Mouse (Mus musculus) liver, postnatal 0 days (tissue): ENCODE measurements at regions not wholly inside any gene's neighbourhood (a gene's known extent, or its start where the extent isn't known, plus 50 kb on each side); places are given as distances from the start of the nearest gene placed in this dataset.
A peak's percentile ranks its signal among the peaks of the same experiment; 100 is the strongest.

Source experiments
- ATAC-seq: fragments of 200-750 bp; cut with Nextera tagmentation; 2 replicates; pipeline ENCODE4 v1.8.0; 2017; ENCODE audit warnings: mild to moderate bottlenecking, moderate library complexity
- DNase-seq: peaks from one replicate; pipeline ENCODE4 v3.0.0-alpha.2; 2016
- H3K27ac ChIP-seq: fragments of 300-500 bp; sonication (generic); 2 replicates; pipeline ENCODE4 v1.5.1; 2014; ENCODE audit warnings: antibody characterized with exemption, moderate library complexity, mild to moderate bottlenecking, low read depth
- H3K27me3 ChIP-seq: fragments of 300-500 bp; sonication (generic); 2 replicates; pipeline ENCODE4 v1.6.1; 2014; ENCODE audit warnings: low read length, control low read depth, mixed read lengths; ENCODE audit not compliant: insufficient read depth
- H3K36me3 ChIP-seq: fragments of 300-500 bp; sonication (generic); replicated peaks from 2 replicates; pipeline ENCODE4 v1.6.1; 2014; ENCODE audit warnings: mild to moderate bottlenecking, control low read depth, low read length, moderate library complexity, mixed read lengths; ENCODE audit not compliant: insufficient read depth
- H3K4me1 ChIP-seq: fragments of 300-500 bp; sonication (generic); 2 replicates; pipeline ENCODE4 v1.6.1; 2014; ENCODE audit warnings: antibody characterized with exemption, mild to moderate bottlenecking, control low read depth; ENCODE audit not compliant: insufficient read depth
- H3K4me2 ChIP-seq: fragments of 300-500 bp; sonication (generic); 2 replicates; pipeline ENCODE4 v1.6.1; 2014; ENCODE audit warnings: low read depth, mild to moderate bottlenecking, low read length, moderate library complexity, mixed read lengths
- H3K4me3 ChIP-seq: fragments of 300-500 bp; sonication (generic); 2 replicates; pipeline ENCODE4 v1.5.1; 2014; ENCODE audit warnings: low read depth, low read length
- H3K9ac ChIP-seq: fragments of 300-500 bp; sonication (generic); replicated peaks from 2 replicates; pipeline ENCODE4 v1.6.1; 2014; ENCODE audit warnings: mild to moderate bottlenecking, moderate library complexity
- H3K9me3 ChIP-seq: fragments of 300-500 bp; sonication (generic); 2 replicates; pipeline ENCODE4 v1.6.1; 2016; ENCODE audit warnings: mild to moderate bottlenecking, control low read depth, low read length, mixed read lengths
- CTCF ChIP-seq: sonication (generic); IDR thresholded peaks from 2 replicates; pipeline ENCODE4 v1.5.1; 2016; ENCODE audit warnings: antibody characterized with exemption, low read depth
- EP300 ChIP-seq: IDR thresholded peaks from 2 replicates; pipeline ENCODE4 v1.6.1; 2016; ENCODE audit warnings: antibody characterized with exemption, low read depth, mild to moderate bottlenecking
- WGBS: fragments of 180-500 bp; shearing (Covaris S2); extraction: QIAGEN DNeasy Blood & Tissue Kit; methylation state at CpG from one replicate; pipeline ENCODE4 v1.1.7; 2014; ENCODE audit not compliant: insufficient replicate concordance; 5-methylcytosine and 5-hydroxymethylcytosine counted together

- ATAC-seq = peak; percentile 48
- peak; percentile 16 for DNase-seq
- no peak overlapping the region for H3K4me2 ChIP-seq
- no peaks in the 10 kb centered on the region for H3K36me3 ChIP-seq
- 0 out of 2 replicates have a peak overlapping the region, but pooled peaks have one; percentile 4 for H3K27ac ChIP-seq
- no peaks in the 10 kb centered on the region for H3K4me1 ChIP-seq
- peaks cover 7% of the 10 kb centered on the region; the same call in 1 of the 2 replicates for H3K27me3 ChIP-seq
- 43% methylated on average over 8 of the region's 10 CpGs for WGBS
- TF ChIP-seq EP300 = no peak
- TF ChIP-seq CTCF = no peak
- no peak overlapping the region for H3K4me3 ChIP-seq
- no peak overlapping the region for H3K9ac ChIP-seq
- no peaks in the 10 kb centered on the region for H3K9me3 ChIP-seq
Observed at GRCm38 (mm10) chrX:99291423-99291963, 155.6 kb downstream of the Efnb1 start.

- WGBS = 64% methylated on average over 4 of the region's 4 CpGs
- ATAC-seq = no peak
- no peak for TF ChIP-seq EP300
- no peak for TF ChIP-seq CTCF
- H3K27ac ChIP-seq = no peak overlapping the region
- H3K27me3 ChIP-seq = peaks cover 5% of the 10 kb centered on the region; the same call in 1 of the 2 replicates
- H3K9me3 ChIP-seq = no peaks in the 10 kb centered on the region
- H3K9ac ChIP-seq = no peak overlapping the region
- no peak for DNase-seq
- no peak overlapping the region for H3K4me3 ChIP-seq
- no peaks in the 10 kb centered on the region for H3K4me1 ChIP-seq
- H3K36me3 ChIP-seq = no peaks in the 10 kb centered on the region
- no peak overlapping the region for H3K4me2 ChIP-seq
Observed at GRCm38 (mm10) chrX:99287988-99288387, 152.1 kb downstream of the Efnb1 start.

GRCm38 (mm10) chrX:99286876-99287275, 150.9 kb downstream of the Efnb1 start:
- no peak for ATAC-seq
- H3K9ac ChIP-seq = no peak overlapping the region
- H3K4me1 ChIP-seq = no peaks in the 10 kb centered on the region
- no peak for TF ChIP-seq CTCF
- no peak for TF ChIP-seq EP300
- H3K36me3 ChIP-seq = no peaks in the 10 kb centered on the region
- H3K4me3 ChIP-seq = no peak overlapping the region
- no peaks in the 10 kb centered on the region for H3K9me3 ChIP-seq
- no peak overlapping the region for H3K27ac ChIP-seq
- H3K4me2 ChIP-seq = no peak overlapping the region
- WGBS = 56% methylated on average over 2 of the region's 2 CpGs
- no peak for DNase-seq
- peaks cover 4% of the 10 kb centered on the region; the same call in 1 of the 2 replicates for H3K27me3 ChIP-seq

- TF ChIP-seq EP300 (no peak), CTCF (no peak)
- 48% methylated on average over 9 of the region's 9 CpGs for WGBS
- peaks cover 4% of the 10 kb centered on the region; the same call in 1 of the 2 replicates for H3K27me3 ChIP-seq
- H3K4me1 ChIP-seq = no peaks in the 10 kb centered on the region
- H3K9ac ChIP-seq = no peak overlapping the region
- H3K9me3 ChIP-seq = no peaks in the 10 kb centered on the region
- no peak for ATAC-seq
- no peaks in the 10 kb centered on the region for H3K36me3 ChIP-seq
- no peak overlapping the region for H3K4me2 ChIP-seq
- DNase-seq = no peak
- no peak overlapping the region for H3K4me3 ChIP-seq
- no peak overlapping the region for H3K27ac ChIP-seq
Observed at GRCm38 (mm10) chrX:99285611-99286010, 149.7 kb downstream of the Efnb1 start.

GRCm38 (mm10) chrX:99280991-99281390, 145.1 kb downstream of the Efnb1 start:
- WGBS = 74% methylated on average over 5 of the region's 5 CpGs
- no peak overlapping the region for H3K9ac ChIP-seq
- DNase-seq = no peak

GRCm38 (mm10) chrX:99280543-99280942, 144.6 kb downstream of the Efnb1 start:
- TF ChIP-seq EP300 = no peak
- no peak for TF ChIP-seq CTCF
- H3K4me1 ChIP-seq = no peaks in the 10 kb centered on the region
- no peak overlapping the region for H3K4me3 ChIP-seq
- no peaks in the 10 kb centered on the region for H3K36me3 ChIP-seq
- no peak overlapping the region for H3K27ac ChIP-seq
- 61% methylated on average over 5 of the region's 5 CpGs for WGBS
- H3K9ac ChIP-seq = no peak overlapping the region
- H3K9me3 ChIP-seq = no peaks in the 10 kb centered on the region
- DNase-seq (no peak), ATAC-seq (no peak)
- H3K4me2 ChIP-seq = no peak overlapping the region
- H3K27me3 ChIP-seq = no peaks in the 10 kb centered on the region; the same call in 1 of the 2 replicates

More at GRCm38 (mm10) chrX:99280991-99281390, 145.1 kb downstream of the Efnb1 start:
- H3K27me3 ChIP-seq = no peaks in the 10 kb centered on the region; the same call in 1 of the 2 replicates
- no peak for TF ChIP-seq CTCF
- TF ChIP-seq EP300 = no peak
- H3K4me2 ChIP-seq = no peak overlapping the region
- H3K4me1 ChIP-seq = no peaks in the 10 kb centered on the region
- H3K36me3 ChIP-seq = no peaks in the 10 kb centered on the region
- ATAC-seq = no peak
- H3K4me3 ChIP-seq = no peak overlapping the region
- no peak overlapping the region for H3K27ac ChIP-seq
- H3K9me3 ChIP-seq = no peaks in the 10 kb centered on the region
